ENCODE assay signal across 13 mouse cellular contexts in genomic region chr17:28531946-28532345, GRCm38 (mm10). TPM values are rescaled to one million over a fixed set of nuclear protein-coding genes. Genes with fewer than 3 reads are reported as not detected.
DNase-seq lines count a peak whose midpoint lies in the region; ATAC-seq and TF ChIP-seq lines count a peak whose summit lies in the region.
"Had no signal": no experiment of that assay in that cellular context is flagged by ENCODE, and none has a peak within 500 bp of the region (broad histone marks: within the 10 kb centered on the region; RNA-seq: fewer than 3 reads in every experiment).

No protein-coding gene starts in this region.

- no peak overlapping the region for H3K27ac ChIP-seq in kidney, postnatal 0 days
- no peak overlapping the region for H3K27ac ChIP-seq in intestine, embryonic 15.5 days
- no peak overlapping the region for H3K27ac ChIP-seq in midbrain, embryonic 14.5 days (replicated peaks; ENCODE audit: low read depth, low read length)
- H3K27ac ChIP-seq in layer of hippocampus, adult 2 months: no peak overlapping the region
- H3K27ac ChIP-seq: neural tube, embryonic 13.5 days had no signal

- TF ChIP-seq POLR2A in brain, embryonic 14.5 days (IDR thresholded peaks at IDR 0.05; ENCODE audit: borderline replicate concordance, extremely low read depth, insufficient read depth, insufficient read length, poor library complexity, severe bottlenecking): no peak

- no peaks in the 10 kb centered on the region for H3K27me3 ChIP-seq in kidney, postnatal 0 days (ENCODE audit: insufficient read depth, low read length)
- H3K27me3 ChIP-seq in intestine, embryonic 15.5 days (replicated peaks): peaks cover 3% of the 10 kb centered on the region; the same call in 1 of the 2 replicates
- no peaks in the 10 kb centered on the region for H3K27me3 ChIP-seq in midbrain, embryonic 14.5 days (ENCODE audit: control insufficient read depth, insufficient read depth, low read length)

- WGBS in kidney, postnatal 0 days: 10% methylated on average over 18 of the region's 18 CpGs
- 18% methylated on average over 18 of the region's 18 CpGs for WGBS in intestine, embryonic 15.5 days
- 11% methylated on average over 18 of the region's 18 CpGs for WGBS in midbrain, embryonic 14.5 days

- H3K36me3 ChIP-seq in kidney, postnatal 0 days (ENCODE audit: insufficient read depth, low read length): no peaks in the 10 kb centered on the region
- no peaks in the 10 kb centered on the region for H3K36me3 ChIP-seq in intestine, embryonic 15.5 days
- no peaks in the 10 kb centered on the region for H3K36me3 ChIP-seq in midbrain, embryonic 14.5 days (ENCODE audit: control insufficient read depth, insufficient read depth, low read length)
- H3K36me3 ChIP-seq: neural tube, embryonic 13.5 days had no signal

- no peak for TF ChIP-seq CTCF in kidney, postnatal 0 days (IDR thresholded peaks at IDR 0.05; ENCODE audit: low read depth)
- no peak for TF ChIP-seq CTCF in brain, embryonic 14.5 days (IDR thresholded peaks at IDR 0.05; ENCODE audit: borderline replicate concordance, extremely low read depth, insufficient read depth, insufficient read length)
- no peak for TF ChIP-seq CTCF in layer of hippocampus, adult 2 months (conservative IDR thresholded peaks at IDR 0.05)

- ATAC-seq in kidney, postnatal 0 days (replicated peaks; ENCODE audit: low FRiP score, low read depth): peak; percentile 58; the same call in 1 of the 2 replicates
- 0 out of 2 replicates have a peak, but pooled peaks have one; percentile 28 for ATAC-seq in intestine, embryonic 15.5 days
- ATAC-seq in midbrain, embryonic 14.5 days (ENCODE audit: low FRiP score, low TSS enrichment): no peak

- peak overlapping the region; percentile 39 for H3K4me2 ChIP-seq in kidney, postnatal 0 days (ENCODE audit: low read length)
- H3K4me2 ChIP-seq in intestine, embryonic 15.5 days (replicated peaks): peak overlapping the region; percentile 28; the same call in 1 of the 2 replicates
- peak overlapping the region; percentile 15; the same call in 1 of the 2 replicates for H3K4me2 ChIP-seq in midbrain, embryonic 14.5 days (ENCODE audit: low read length)
- H3K4me2 ChIP-seq: neural tube, embryonic 13.5 days had no signal

- peak; percentile 53 for DNase-seq in kidney, postnatal 0 days (ENCODE audit: low spot score)
- DNase-seq in kidney, postnatal 25 days: no peak
- DNase-seq in brain, embryonic 14.5 days (ENCODE audit: low read depth): peak; percentile 21
- no peak for DNase-seq in midbrain, embryonic 14.5 days
- no peak for DNase-seq in layer of hippocampus, adult 2 months (ENCODE audit: low spot score in 2 of 2)
- no peak for DNase-seq in spleen, postnatal 36 days (ENCODE audit: low spot score in 2 of 2)
- no peak for DNase-seq in ovary, postnatal 10 days (ENCODE audit: low spot score)
- DNase-seq: cerebellum, adult 9-11 months had no signal

- no peaks in the 10 kb centered on the region for H3K9me3 ChIP-seq in kidney, postnatal 0 days (replicated peaks; ENCODE audit: low read length)
- no peaks in the 10 kb centered on the region for H3K9me3 ChIP-seq in intestine, embryonic 15.5 days
- no peaks in the 10 kb centered on the region for H3K9me3 ChIP-seq in midbrain, embryonic 14.5 days (ENCODE audit: control insufficient read depth, low read length)
- H3K9me3 ChIP-seq: neural tube, embryonic 13.5 days had no signal

- no peak overlapping the region for H3K9ac ChIP-seq in kidney, postnatal 0 days (ENCODE audit: low read depth, low read length)
- H3K9ac ChIP-seq in intestine, embryonic 15.5 days: no peak overlapping the region
- H3K9ac ChIP-seq in midbrain, embryonic 14.5 days (replicated peaks; ENCODE audit: low read length): no peak overlapping the region
- H3K9ac ChIP-seq: neural tube, embryonic 13.5 days had no signal

- 0 out of 2 replicates have a peak, but pooled peaks cover 10% of the 10 kb centered on the region for H3K4me1 ChIP-seq in kidney, postnatal 0 days (replicated peaks; ENCODE audit: insufficient read depth, low read length)
- peaks cover 14% of the 10 kb centered on the region for H3K4me1 ChIP-seq in intestine, embryonic 15.5 days (replicated peaks)
- 0 out of 2 replicates have a peak, but pooled peaks cover 4% of the 10 kb centered on the region for H3K4me1 ChIP-seq in midbrain, embryonic 14.5 days (ENCODE audit: control insufficient read depth, insufficient read depth, low read length)

- no peak overlapping the region for H3K4me3 ChIP-seq in kidney, postnatal 0 days (replicated peaks; ENCODE audit: low read depth, low read length)
- no peak overlapping the region for H3K4me3 ChIP-seq in intestine, embryonic 15.5 days (replicated peaks)
- no peak overlapping the region for H3K4me3 ChIP-seq in midbrain, embryonic 14.5 days (replicated peaks; ENCODE audit: low read depth, low read length)
- H3K4me3 ChIP-seq in layer of hippocampus, adult 2 months: no peak overlapping the region
- H3K4me3 ChIP-seq: neural tube, embryonic 13.5 days had no signal

RNA-seq across cellular contexts. Expression of gene Armc12, which starts 1.3 kb away (rescaled TPM):
- not detected in 2 replicates for polyA plus RNA-seq in kidney, postnatal 0 days (2015; fragmentation: Nextera tagmentation; extraction: Ambion mirVana)
- polyA plus RNA-seq in brain, embryonic 14.5 days (2012; rRNA removed): 0.05 and 0.09 TPM in 2 replicates
- polyA plus RNA-seq in intestine, embryonic 15.5 days (2015; fragmentation: Nextera tagmentation; extraction: Ambion mirVana): not detected in 2 replicates
- polyA plus RNA-seq in midbrain, embryonic 14.5 days (2014; fragmentation: Nextera tagmentation; extraction: Ambion mirVana): not detected in 2 replicates
- not detected for total RNA-seq in layer of hippocampus, adult 2 months (2021)
- total RNA-seq: heart, adult 8-10 months; left cerebral cortex, postnatal 14 days had no signal
- polyA plus RNA-seq: neural tube, embryonic 13.5 days had no signal

RNA-seq across cellular contexts. Expression of gene Fkbp5, which starts 14.6 kb away (rescaled TPM):
- 16.2 and 20.4 TPM in 2 replicates for polyA plus RNA-seq in kidney, postnatal 0 days (2015; fragmentation: Nextera tagmentation; extraction: Ambion mirVana)
- polyA plus RNA-seq in brain, embryonic 14.5 days (2012; rRNA removed): 27.9 and 34.3 TPM in 2 replicates
- polyA plus RNA-seq in intestine, embryonic 15.5 days (2015; fragmentation: Nextera tagmentation; extraction: Ambion mirVana): 25.9 and 26.6 TPM in 2 replicates
- 11.6 and 22.2 TPM in 2 replicates for polyA plus RNA-seq in midbrain, embryonic 14.5 days (2014; fragmentation: Nextera tagmentation; extraction: Ambion mirVana)
- total RNA-seq in layer of hippocampus, adult 2 months (2021): 10 to 100 TPM; 80.8 to 90.5 TPM

RNA-seq across cellular contexts. Expression of gene Clpsl2, which starts 17.3 kb away (rescaled TPM):
- not detected in 2 replicates for polyA plus RNA-seq in kidney, postnatal 0 days (2015; fragmentation: Nextera tagmentation; extraction: Ambion mirVana)
- 0.21 TPM in 1 of 2 replicates, not detected in the other for polyA plus RNA-seq in brain, embryonic 14.5 days (2012; rRNA removed)
- polyA plus RNA-seq in intestine, embryonic 15.5 days (2015; fragmentation: Nextera tagmentation; extraction: Ambion mirVana): not detected in 2 replicates
- not detected in 2 replicates for polyA plus RNA-seq in midbrain, embryonic 14.5 days (2014; fragmentation: Nextera tagmentation; extraction: Ambion mirVana)
- not detected for total RNA-seq in layer of hippocampus, adult 2 months (2021)
- total RNA-seq: heart, adult 8-10 months; left cerebral cortex, postnatal 14 days had no signal
- polyA plus RNA-seq: neural tube, embryonic 13.5 days; spleen, adult 2 months had no signal

RNA-seq across cellular contexts. Expression of gene Clps, which starts 28.6 kb away (rescaled TPM):
- polyA plus RNA-seq in kidney, postnatal 0 days (2015; fragmentation: Nextera tagmentation; extraction: Ambion mirVana): not detected in 2 replicates
- not detected in 2 replicates for polyA plus RNA-seq in brain, embryonic 14.5 days (2012; rRNA removed)
- 958 and 2,971 TPM in 2 replicates for polyA plus RNA-seq in intestine, embryonic 15.5 days (2015; fragmentation: Nextera tagmentation; extraction: Ambion mirVana)
- polyA plus RNA-seq in midbrain, embryonic 14.5 days (2014; fragmentation: Nextera tagmentation; extraction: Ambion mirVana): not detected in 2 replicates
- not detected for total RNA-seq in layer of hippocampus, adult 2 months (2021)
- total RNA-seq: heart, adult 8-10 months; left cerebral cortex, postnatal 14 days had no signal
- polyA plus RNA-seq: neural tube, embryonic 13.5 days had no signal

RNA-seq across cellular contexts. Expression of gene Lhfpl5, which starts 43.5 kb away (rescaled TPM):
- polyA plus RNA-seq in kidney, postnatal 0 days (2015; fragmentation: Nextera tagmentation; extraction: Ambion mirVana): 0.17 TPM in 1 of 2 replicates, not detected in the other
- 5.9 and 6.4 TPM in 2 replicates for polyA plus RNA-seq in brain, embryonic 14.5 days (2012; rRNA removed)
- polyA plus RNA-seq in intestine, embryonic 15.5 days (2015; fragmentation: Nextera tagmentation; extraction: Ambion mirVana): 1.3 and 1.8 TPM in 2 replicates
- polyA plus RNA-seq in midbrain, embryonic 14.5 days (2014; fragmentation: Nextera tagmentation; extraction: Ambion mirVana): 7.1 and 11.0 TPM in 2 replicates
- total RNA-seq in layer of hippocampus, adult 2 months (2021): 1 to 10 TPM; 3.7 to 5.4 TPM
- total RNA-seq: heart, adult 8-10 months had no signal
- polyA plus RNA-seq: spleen, adult 2 months had no signal

Comparison
In these comparisons a context has a peak if more than half of its experiments do, and no peak if none do; other contexts are left out.
1. DNase-seq: peak in kidney, postnatal 0 days (single experiment) and brain, embryonic 14.5 days (single experiment); none in kidney, postnatal 25 days (0 of 2), midbrain, embryonic 14.5 days (single experiment), layer of hippocampus, adult 2 months (0 of 2), spleen, postnatal 36 days (0 of 2) and ovary, postnatal 10 days (single experiment).
2. Peak in every context shown above with its lines, with median percentiles within 50 percentile points of each other: H3K4me2 ChIP-seq.